Mouse (Mus musculus) right cerebral cortex, postnatal 4 days (tissue): ENCODE data around the gene Zbtb7a.

Experiments
- DNase-seq: peaks from one replicate; pipeline ENCODE4 v3.0.0-alpha.2; 2022

Gene Zbtb7a

DNA sequence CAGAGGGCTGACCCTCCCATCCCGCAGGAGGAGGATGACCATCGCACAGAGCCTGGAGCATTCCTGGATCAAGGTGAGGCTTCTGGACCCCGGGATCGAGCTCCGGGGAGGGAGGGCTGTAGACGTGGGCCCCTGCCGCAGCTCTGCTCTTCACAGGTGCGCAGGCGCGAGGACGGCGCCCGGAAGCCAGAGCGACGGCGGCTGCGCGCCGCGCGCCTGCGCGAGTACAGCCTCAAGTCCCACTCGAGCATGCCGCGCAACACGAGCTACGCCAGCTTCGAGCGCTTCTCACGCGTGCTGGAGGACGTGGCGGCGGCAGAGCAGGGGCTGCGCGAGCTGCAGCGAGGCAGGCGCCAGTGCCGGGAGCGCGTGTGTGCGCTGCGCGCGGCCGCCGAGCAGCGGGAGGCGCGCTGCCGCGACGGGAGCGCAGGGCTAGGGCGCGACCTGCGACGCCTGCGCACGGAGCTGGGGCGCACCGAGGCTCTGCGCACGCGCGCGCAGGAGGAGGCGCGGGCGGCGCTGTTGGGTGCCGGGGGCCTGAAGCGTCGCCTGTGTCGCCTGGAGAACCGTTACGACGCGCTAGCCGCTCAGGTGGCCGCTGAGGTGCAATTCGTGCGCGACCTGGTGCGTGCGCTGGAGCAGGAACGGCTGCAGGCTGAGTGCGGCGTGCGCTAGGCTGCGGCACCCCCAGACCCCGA, 57.4 kb downstream of the Zbtb7a start:
- DNase-seq: peak; percentile 83

DNA sequence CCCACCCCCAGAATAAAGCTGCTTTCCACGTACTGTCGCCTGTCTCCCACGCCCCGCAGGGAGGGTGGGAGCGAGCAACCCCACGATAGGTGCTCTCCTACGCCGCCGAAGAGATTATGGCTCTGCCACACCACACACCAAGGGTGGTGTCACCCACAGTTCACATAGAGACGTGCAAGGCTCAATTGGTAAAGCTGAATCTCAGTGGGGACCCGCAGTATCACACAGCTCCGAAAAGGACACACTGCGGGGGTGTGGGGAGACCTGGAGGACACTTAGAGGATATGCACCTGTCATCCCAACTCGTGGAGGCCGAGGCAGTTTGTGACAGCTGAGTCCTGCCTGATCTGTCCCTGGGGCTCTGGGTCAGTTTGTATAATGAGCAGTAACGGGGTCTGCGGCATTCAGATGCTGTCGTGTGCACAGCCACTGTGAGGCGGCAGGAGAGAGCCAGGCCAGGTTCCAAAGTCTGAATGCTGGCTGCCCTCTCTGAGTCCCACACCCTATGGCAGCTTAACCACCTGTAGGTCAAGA, 58.0 kb downstream of the Zbtb7a start:
- no peak for DNase-seq

DNA sequence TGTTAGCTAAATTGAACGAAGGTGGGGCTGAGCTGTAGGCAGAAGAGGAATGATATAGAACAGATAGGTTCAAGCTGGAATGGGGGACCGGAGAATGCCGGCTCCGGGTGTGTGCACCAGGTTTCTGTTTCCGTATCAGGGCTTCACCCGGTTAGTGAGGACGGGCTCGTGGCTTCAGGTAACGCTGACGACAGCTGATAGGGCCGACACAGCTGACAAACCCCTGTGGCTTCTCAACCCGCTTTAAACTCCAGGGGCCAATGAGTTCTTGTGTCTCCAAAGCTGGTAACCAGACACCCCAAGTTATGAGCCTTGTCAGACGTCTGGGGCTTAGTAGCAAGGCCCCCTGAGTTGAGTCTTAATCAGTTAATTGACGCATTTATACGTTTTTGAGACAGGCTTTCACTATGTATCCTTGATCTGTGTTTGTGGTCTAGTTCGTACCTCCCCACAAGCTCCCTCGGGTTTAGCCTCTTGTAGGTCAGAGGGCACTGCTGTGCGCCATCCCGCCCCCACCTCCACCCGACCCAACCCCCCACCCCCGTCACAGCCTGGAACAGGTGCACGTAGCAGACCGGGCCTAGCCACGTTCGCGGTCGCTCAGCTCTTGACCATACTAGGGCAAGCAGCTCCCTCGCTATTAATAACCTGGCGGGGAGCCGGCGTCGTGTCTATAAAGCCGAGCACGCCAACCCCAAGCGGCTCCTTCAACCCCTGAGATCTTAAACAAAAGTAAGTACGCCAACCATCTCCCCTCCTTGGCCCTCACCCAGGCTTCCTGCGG, 59.2 kb downstream of the Zbtb7a start:
- no peak for DNase-seq

DNA sequence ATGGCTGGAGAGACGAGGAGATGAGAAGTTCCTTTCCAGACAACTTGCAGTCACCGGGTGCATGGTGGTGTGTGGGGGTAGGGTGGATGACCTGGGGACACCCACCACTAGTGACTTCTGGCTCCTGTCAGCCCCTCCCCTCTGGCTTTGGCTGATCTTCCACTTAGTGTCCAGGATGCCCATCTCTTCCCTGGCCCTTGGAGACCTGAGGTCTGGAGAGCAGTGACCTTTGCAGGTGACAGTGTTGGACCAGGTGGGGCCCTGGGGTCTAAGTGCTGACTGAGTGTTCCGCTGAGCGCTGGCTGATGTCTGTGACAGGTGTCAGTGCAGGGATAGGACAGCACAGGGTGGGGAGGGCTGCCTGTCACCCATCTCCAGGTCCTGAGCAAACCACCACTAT, 60.3 kb downstream of the Zbtb7a start:
- DNase-seq: no peak

DNA sequence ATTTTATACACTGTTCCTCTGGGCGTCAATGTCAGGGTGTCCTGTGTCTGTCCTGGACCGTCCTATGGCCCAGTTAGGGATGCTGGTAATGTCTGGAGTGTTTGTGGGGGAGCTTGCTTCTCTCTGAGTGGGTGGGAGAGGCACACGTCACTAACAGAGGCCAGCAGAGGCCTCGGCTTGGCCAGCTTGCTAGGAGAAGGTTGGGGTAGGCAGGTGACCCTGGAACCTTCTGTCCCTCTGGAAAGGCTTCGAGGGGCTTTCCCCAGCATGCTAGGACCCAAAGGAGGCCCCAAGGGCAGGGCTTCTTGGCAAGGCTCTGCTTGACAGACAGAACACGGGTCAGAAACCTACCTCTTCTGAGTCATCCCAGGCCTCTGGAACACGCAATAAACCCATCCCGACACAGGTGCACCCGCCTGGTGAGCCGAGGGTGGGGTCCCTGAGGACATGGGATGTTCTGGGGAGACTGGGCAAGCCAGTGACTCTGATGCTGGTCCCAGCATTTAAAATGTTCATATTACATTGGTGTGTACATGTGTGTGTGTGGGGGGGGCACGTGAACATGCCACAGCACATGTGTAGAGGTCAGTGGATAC, 61.5 kb downstream of the Zbtb7a start:
- no peak for DNase-seq

DNA sequence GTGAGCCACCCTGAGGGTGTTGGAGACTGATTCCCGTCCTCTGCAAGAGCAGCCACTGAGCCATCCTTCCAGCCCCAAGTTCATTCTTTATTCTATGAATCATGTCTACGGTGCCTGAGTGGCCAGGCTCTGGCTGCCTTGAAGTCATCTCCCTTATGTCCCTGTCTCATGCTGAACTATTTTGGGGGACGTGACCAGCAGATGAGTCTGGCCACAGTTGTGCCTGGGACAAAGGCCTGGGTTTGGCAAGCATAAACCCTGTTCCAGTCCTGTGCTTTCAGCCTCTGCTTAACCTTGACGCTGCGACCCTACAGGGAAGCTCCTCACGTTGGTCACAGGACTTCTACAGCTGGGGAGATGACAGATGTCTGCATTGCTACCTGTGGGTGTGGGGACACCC, 62.3 kb downstream of the Zbtb7a start:
- no peak for DNase-seq

DNA sequence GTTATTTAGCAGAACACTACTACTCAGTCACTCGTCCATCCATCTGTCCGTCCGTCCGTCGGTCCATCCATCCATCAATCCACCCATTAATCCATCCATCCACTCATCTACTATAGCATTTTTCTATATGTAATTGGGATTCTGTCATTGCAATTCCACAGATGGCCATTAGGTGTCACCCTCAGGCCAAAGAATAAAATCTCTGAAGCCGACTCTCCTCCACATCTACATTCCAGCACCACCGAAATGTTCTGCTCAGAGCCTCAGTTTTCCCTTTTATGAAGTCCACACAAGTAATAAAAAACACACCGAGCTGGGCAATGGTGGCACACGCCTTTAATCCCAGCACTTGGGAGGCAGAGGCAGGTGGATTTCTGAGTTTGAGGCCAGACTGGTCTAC, 63.2 kb downstream of the Zbtb7a start:
- DNase-seq: peak; percentile 71

DNA sequence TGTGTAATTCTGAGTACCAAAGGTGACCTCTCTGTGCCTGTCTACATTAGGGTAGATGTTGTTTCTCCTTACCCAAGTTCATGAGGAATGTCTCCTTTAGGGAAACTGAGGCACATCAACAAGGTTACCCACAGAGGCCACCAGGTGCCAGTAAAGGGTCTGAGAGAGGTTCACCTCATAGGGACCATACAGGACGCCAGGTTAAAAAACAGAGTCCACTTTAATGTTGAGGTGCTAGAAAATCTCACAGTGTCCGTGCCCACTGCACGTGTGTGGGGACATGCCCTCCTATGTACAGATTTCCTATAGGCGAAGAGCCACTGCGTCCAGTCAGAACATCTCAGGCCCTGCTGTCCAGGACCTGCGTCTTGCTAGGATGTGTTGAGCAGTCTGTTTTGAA, 64.0 kb downstream of the Zbtb7a start:
- no peak for DNase-seq

DNA sequence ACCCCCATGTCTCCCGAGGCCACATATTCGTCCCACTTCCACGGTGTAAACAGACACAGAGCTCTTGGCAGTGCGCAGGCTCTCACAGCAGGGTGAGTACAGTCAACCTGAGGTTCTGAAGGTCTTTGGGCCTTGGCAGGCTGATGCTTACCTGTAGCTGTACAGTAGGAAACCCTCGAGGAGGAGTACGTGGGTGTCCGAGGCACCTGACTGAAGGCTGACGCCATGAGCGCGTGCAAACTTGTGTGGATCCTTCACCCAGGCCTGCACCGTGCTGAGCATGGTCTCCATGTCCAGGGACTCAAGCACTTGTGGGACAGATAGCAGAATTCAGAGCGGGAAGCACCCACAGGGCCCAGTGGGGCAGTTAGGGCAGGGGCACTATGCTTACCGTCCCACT, 65.1 kb downstream of the Zbtb7a start:
- no peak for DNase-seq

DNA sequence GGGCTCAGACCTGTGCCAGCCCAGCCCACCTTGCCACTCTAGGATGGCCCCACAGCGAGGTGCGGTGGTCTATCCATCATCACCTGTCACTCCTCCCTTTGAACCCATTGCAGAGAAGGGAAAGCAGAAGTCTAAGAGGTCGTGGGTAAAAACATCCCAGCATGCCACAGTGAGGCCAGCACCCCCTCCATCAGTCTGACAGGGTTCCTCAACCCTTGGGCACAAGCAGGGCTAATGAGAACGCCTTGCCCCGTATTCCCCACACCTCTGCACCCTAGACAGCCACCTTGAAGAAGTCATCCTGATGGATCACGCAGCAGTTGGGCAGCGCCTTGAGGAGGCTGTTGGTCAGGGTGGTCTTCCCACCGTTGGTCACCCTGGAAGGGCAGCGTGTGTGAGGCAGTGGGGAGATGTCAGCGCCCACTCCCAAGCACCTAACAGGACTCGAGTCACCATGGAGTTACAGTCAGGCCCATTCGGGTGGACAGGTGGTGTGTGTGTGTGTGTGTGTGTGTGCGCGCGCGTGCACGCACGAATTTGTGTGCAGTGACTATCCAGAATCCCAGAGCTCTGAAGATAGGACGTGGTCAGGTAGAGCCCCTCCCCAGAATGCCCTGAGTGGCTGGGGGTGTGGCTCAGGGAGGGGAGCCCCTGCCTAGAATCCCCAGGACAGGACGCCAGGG, 65.7 kb downstream of the Zbtb7a start:
- no peak for DNase-seq

DNA sequence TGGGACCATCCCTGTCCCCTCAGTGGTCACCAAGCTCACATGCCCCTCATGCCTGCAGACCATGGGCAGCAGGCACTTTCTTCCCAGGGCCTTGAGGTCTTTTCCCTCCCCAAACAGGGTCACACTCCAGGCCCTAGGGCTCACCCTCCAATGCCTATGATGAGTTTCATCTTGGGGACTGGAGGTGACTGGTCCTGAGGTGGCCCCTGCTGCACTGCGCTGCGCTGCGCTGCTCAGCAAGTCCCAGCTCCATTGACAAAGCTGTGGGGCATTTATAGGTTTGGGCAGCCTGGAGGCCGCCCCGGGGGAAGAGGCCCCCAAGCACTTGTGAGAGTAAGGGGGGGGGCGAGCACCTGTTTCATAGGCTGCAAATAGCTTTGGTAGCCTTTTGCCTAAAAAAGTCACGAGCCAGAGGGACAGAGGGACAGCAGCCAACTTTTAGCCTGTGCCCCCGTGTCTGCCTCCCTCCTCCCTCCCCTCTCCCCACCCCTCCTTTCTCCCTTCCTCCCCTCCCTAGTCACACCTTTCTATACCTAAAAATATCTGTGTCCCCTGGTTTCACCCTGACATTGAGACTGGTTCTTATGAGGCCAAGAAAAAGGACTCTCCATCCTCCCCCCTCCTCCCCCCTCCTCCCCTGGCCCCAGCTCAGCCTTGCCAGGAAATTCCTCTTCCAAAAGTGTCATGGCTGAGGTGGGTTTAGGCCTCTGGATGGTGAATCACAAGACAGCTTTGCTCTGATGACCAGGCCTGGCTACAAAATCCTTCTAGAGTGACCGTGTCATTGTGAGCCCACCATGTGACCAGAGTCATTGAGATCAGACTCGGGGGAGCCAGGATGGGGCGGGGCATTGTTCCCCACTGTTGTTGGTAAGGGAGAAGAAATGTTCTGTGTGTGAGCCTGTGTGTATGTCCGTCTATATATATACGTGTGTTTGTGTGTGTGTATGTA, 67.1 kb downstream of the Zbtb7a start, which contains the start of gene Nmrk2:
Nmrk2 (minus strand) TSS at position 245 of the 952 bp plus-strand sequence.
- DNase-seq: no peak
